Mouse (Mus musculus): Measurements from ENCODE around the gene Tnrc6a. TPM values are rescaled to one million over a fixed set of nuclear protein-coding genes. Genes with fewer than 3 reads are reported as not detected.
A peak's percentile ranks its signal among the peaks of the same experiment; 100 is the strongest.

Tnrc6a gene
- polyA plus RNA-seq, 1 experiment from 2014 or later = 59.6 TPM

GRCm38 (mm10) chr7:123220633-123220942 is 96.9 kb downstream of the Tnrc6a start:
- Histone ChIP-seq H3K27me3 (replicated peaks; ENCODE audit: insufficient read depth, low read length) (no peaks in the 10 kb centered on the region), H3K9me3 (ENCODE audit: low read length) (no peaks in the 10 kb centered on the region), H3K4me3 (ENCODE audit: low read depth, low read length) (no peak overlapping the region), H3K4me1 (ENCODE audit: insufficient read depth, low read depth, low read length) (no peaks in the 10 kb centered on the region), H3K27ac (ENCODE audit: low read length) (no peak overlapping the region), H3K36me3 (ENCODE audit: insufficient read depth, low read length) (no peaks in the 10 kb centered on the region), H3K9ac (replicated peaks; ENCODE audit: low read depth) (no peak overlapping the region), H3K4me2 (replicated peaks; ENCODE audit: low read depth, low read length) (no peak overlapping the region)
- ATAC-seq (no peak), DNase-seq (ENCODE audit: low spot score) (no peak)
- WGBS = 62% methylated on average over 2 of the region's 2 CpGs
- no peak for TF ChIP-seq CTCF (IDR thresholded peaks at IDR 0.05)
- no peak for TF ChIP-seq EP300 (IDR thresholded peaks at IDR 0.05)

DNA sequence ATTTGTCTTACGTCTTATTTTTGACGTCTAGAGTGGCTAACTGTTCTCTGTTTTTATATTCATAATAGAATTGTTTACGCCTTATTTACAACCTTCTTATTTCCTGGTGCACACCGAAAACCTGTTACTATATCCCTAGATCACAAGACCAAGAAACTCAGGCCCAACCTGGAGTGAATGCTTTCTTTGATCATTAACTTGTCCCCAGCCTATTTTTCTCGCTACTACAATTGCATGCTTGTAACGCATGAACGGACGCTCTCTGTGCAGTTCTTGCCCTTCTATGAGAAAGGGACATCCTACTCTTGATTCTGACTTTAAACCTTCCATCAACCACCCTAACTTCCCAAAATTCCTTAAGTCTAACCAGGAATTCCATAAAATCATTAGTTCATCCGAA is 100.4 kb downstream of the Tnrc6a start:
- no peaks in the 10 kb centered on the region for H3K9me3 ChIP-seq (ENCODE audit: low read length)
- WGBS = 78% methylated on average over 9 of the region's 9 CpGs
- no peaks in the 10 kb centered on the region for H3K27me3 ChIP-seq (replicated peaks; ENCODE audit: insufficient read depth, low read length)
- H3K27ac ChIP-seq (ENCODE audit: low read length) = no peak overlapping the region
- ATAC-seq (no peak), DNase-seq (ENCODE audit: low spot score) (no peak)
- H3K4me3 ChIP-seq (ENCODE audit: low read depth, low read length) = no peak overlapping the region
- H3K36me3 ChIP-seq (ENCODE audit: insufficient read depth, low read length) = no peaks in the 10 kb centered on the region
- H3K4me1 ChIP-seq (ENCODE audit: insufficient read depth, low read depth, low read length) = no peaks in the 10 kb centered on the region
- no peak for TF ChIP-seq EP300 (IDR thresholded peaks at IDR 0.05)
- no peak for TF ChIP-seq CTCF (IDR thresholded peaks at IDR 0.05)
- no peak overlapping the region for H3K4me2 ChIP-seq (replicated peaks; ENCODE audit: low read depth, low read length)
- no peak overlapping the region for H3K9ac ChIP-seq (replicated peaks; ENCODE audit: low read depth)

DNA sequence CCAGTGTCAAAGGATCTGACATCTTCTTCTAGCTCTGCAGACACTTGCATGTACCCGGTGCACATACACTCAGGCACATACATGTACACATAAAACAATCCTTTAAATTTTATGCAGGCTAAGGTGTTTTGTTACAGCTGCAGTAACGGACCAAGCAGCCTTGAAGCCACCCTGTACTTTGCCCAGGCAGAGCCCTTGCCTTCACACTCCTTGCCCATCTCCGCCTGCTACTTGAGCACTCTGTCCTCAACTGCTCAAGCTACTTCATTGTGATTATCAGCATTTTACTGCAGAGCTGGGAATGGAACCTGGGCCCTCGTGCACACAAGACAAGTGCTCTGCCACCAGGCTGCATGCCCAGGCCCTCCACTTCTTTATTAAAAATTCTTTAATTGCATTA is 101.5 kb downstream of the Tnrc6a start:
- ATAC-seq (no peak), DNase-seq (ENCODE audit: low spot score) (no peak)
- no peaks in the 10 kb centered on the region for H3K9me3 ChIP-seq (ENCODE audit: low read length)
- H3K4me2 ChIP-seq (replicated peaks; ENCODE audit: low read depth, low read length) = no peak overlapping the region
- no peak overlapping the region for H3K9ac ChIP-seq (replicated peaks; ENCODE audit: low read depth)
- no peak overlapping the region for H3K4me3 ChIP-seq (ENCODE audit: low read depth, low read length)
- no peak for TF ChIP-seq EP300 (IDR thresholded peaks at IDR 0.05)
- no peaks in the 10 kb centered on the region for H3K27me3 ChIP-seq (replicated peaks; ENCODE audit: insufficient read depth, low read length)
- H3K4me1 ChIP-seq (ENCODE audit: insufficient read depth, low read depth, low read length) = no peaks in the 10 kb centered on the region
- H3K36me3 ChIP-seq (ENCODE audit: insufficient read depth, low read length) = no peaks in the 10 kb centered on the region
- no peak overlapping the region for H3K27ac ChIP-seq (ENCODE audit: low read length)
- 70% methylated on average over 4 of the region's 4 CpGs for WGBS

- H3K9me3 ChIP-seq (ENCODE audit: low read length) = no peaks in the 10 kb centered on the region
- DNase-seq (ENCODE audit: low spot score) = peak; percentile 55
- no peaks in the 10 kb centered on the region for H3K4me1 ChIP-seq (ENCODE audit: insufficient read depth, low read depth, low read length)
- ATAC-seq = no peak
- H3K4me3 ChIP-seq (ENCODE audit: low read depth, low read length) = no peak overlapping the region
- no peak overlapping the region for H3K4me2 ChIP-seq (replicated peaks; ENCODE audit: low read depth, low read length)
- no peak overlapping the region for H3K9ac ChIP-seq (replicated peaks; ENCODE audit: low read depth)
- TF ChIP-seq CTCF (IDR thresholded peaks at IDR 0.05) = no peak
- TF ChIP-seq EP300 (IDR thresholded peaks at IDR 0.05) = no peak
- H3K36me3 ChIP-seq (ENCODE audit: insufficient read depth, low read length) = no peaks in the 10 kb centered on the region
- 27% methylated on average over 4 of the region's 4 CpGs for WGBS
- H3K27ac ChIP-seq (ENCODE audit: low read length) = no peak overlapping the region
- no peaks in the 10 kb centered on the region for H3K27me3 ChIP-seq (replicated peaks; ENCODE audit: insufficient read depth, low read length)
Observed at GRCm38 (mm10) chr7:123235449-123235848, 111.8 kb downstream of the Tnrc6a start.

DNA sequence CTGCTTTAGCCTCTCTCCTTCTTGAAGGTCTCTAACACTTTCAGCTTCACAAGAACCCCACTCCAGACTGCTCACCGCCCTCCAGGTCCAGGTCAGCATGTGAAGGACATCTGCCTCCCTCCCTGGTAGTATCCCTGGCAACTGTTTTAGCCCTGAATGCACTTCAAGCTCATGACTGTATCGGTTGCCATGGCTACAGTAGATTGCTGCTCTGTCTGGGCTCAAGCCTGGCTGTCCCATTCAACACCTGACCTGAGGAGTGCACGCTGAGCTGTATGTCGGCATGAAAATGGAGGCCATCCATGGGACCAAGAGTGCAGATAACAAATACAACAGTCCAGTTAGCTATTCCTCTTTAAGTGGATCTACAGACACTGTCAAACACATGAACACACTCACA is 114.9 kb downstream of the Tnrc6a start:
- ATAC-seq = no peak
- H3K4me2 ChIP-seq (replicated peaks; ENCODE audit: low read depth, low read length) = no peak overlapping the region
- no peaks in the 10 kb centered on the region for H3K9me3 ChIP-seq (ENCODE audit: low read length)
- no peak overlapping the region for H3K9ac ChIP-seq (replicated peaks; ENCODE audit: low read depth)
- no peak for TF ChIP-seq CTCF (IDR thresholded peaks at IDR 0.05)
- no peak for TF ChIP-seq EP300 (IDR thresholded peaks at IDR 0.05)
- H3K4me1 ChIP-seq (ENCODE audit: insufficient read depth, low read depth, low read length) = no peaks in the 10 kb centered on the region
- no peak for DNase-seq (ENCODE audit: low spot score)
- no peak overlapping the region for H3K4me3 ChIP-seq (ENCODE audit: low read depth, low read length)
- no peak overlapping the region for H3K27ac ChIP-seq (ENCODE audit: low read length)
- no peaks in the 10 kb centered on the region for H3K36me3 ChIP-seq (ENCODE audit: insufficient read depth, low read length)
- 67% methylated on average over 4 of the region's 4 CpGs for WGBS
- H3K27me3 ChIP-seq (replicated peaks; ENCODE audit: insufficient read depth, low read length) = no peaks in the 10 kb centered on the region

GRCm38 (mm10) chr7:123240064-123240463 is 116.4 kb downstream of the Tnrc6a start:
- no peak for DNase-seq (ENCODE audit: low spot score)
- Histone ChIP-seq H3K4me1 (ENCODE audit: insufficient read depth, low read depth, low read length) (no peaks in the 10 kb centered on the region), H3K4me2 (replicated peaks; ENCODE audit: low read depth, low read length) (no peak overlapping the region), H3K27ac (ENCODE audit: low read length) (no peak overlapping the region), H3K4me3 (ENCODE audit: low read depth, low read length) (no peak overlapping the region), H3K9ac (replicated peaks; ENCODE audit: low read depth) (no peak overlapping the region), H3K9me3 (ENCODE audit: low read length) (no peaks in the 10 kb centered on the region), H3K27me3 (replicated peaks; ENCODE audit: insufficient read depth, low read length) (no peaks in the 10 kb centered on the region), H3K36me3 (ENCODE audit: insufficient read depth, low read length) (no peaks in the 10 kb centered on the region)
- ATAC-seq = no peak
- 47% methylated on average over 6 of the region's 6 CpGs for WGBS
- no peak for TF ChIP-seq EP300 (IDR thresholded peaks at IDR 0.05)

- no peak overlapping the region for H3K4me3 ChIP-seq (ENCODE audit: low read depth, low read length)
- WGBS = 73% methylated on average over 7 of the region's 7 CpGs
- H3K27me3 ChIP-seq (replicated peaks; ENCODE audit: insufficient read depth, low read length) = no peaks in the 10 kb centered on the region
- H3K4me1 ChIP-seq (ENCODE audit: insufficient read depth, low read depth, low read length) = no peaks in the 10 kb centered on the region
- H3K9ac ChIP-seq (replicated peaks; ENCODE audit: low read depth) = no peak overlapping the region
- TF ChIP-seq CTCF (IDR thresholded peaks at IDR 0.05) (no peak), EP300 (IDR thresholded peaks at IDR 0.05) (no peak)
- no peak overlapping the region for H3K27ac ChIP-seq (ENCODE audit: low read length)
- no peaks in the 10 kb centered on the region for H3K36me3 ChIP-seq (ENCODE audit: insufficient read depth, low read length)
- no peak for ATAC-seq
- H3K9me3 ChIP-seq (ENCODE audit: low read length) = no peaks in the 10 kb centered on the region
- no peak for DNase-seq (ENCODE audit: low spot score)
- H3K4me2 ChIP-seq (replicated peaks; ENCODE audit: low read depth, low read length) = no peak overlapping the region
Observed at GRCm38 (mm10) chr7:123242241-123242640, 118.6 kb downstream of the Tnrc6a start.

Data from lung, postnatal 0 days (tissue).